Mouse (Mus musculus): ENCODE measurements around the gene Lypd4. TPM values are rescaled to one million over a fixed set of nuclear protein-coding genes. Genes with fewer than 3 reads are reported as not detected.
"Not testable (repeated sequence)": the region's sequence is repeated elsewhere in the genome, so short reads cannot be mapped to it uniquely, and the experiment has no call there.

Gene Lypd4
- polyA plus RNA-seq, 1 experiment from 2014 or later: not detected

- H3K9ac ChIP-seq: no peak overlapping the region
- no peaks in the 10 kb centered on the region for H3K36me3 ChIP-seq
- no peaks in the 10 kb centered on the region for H3K27me3 ChIP-seq
- WGBS: 76% methylated on average over 6 of the region's 6 CpGs
- no peak overlapping the region for H3K4me3 ChIP-seq
- H3K9me3 ChIP-seq: no peaks in the 10 kb centered on the region
- no peak overlapping the region for H3K4me2 ChIP-seq
- ATAC-seq (ENCODE audit: low read depth): no peak
- no peak overlapping the region for H3K27ac ChIP-seq (replicated peaks)
- peaks cover 36% of the 10 kb centered on the region for H3K4me1 ChIP-seq (replicated peaks)
Measured at GRCm38 (mm10) chr7:24901114-24901513, 31.4 kb upstream of the Lypd4 start.

- Histone ChIP-seq H3K4me1 (replicated peaks) (peaks cover 10% of the 10 kb centered on the region; the same call in 1 of the 2 replicates), H3K27me3 (no peaks in the 10 kb centered on the region), H3K4me2 (no peak overlapping the region), H3K9ac (no peak overlapping the region), H3K4me3 (no peak overlapping the region), H3K36me3 (no peaks in the 10 kb centered on the region), H3K9me3 (no peaks in the 10 kb centered on the region), H3K27ac (replicated peaks) (no peak overlapping the region)
- ATAC-seq (ENCODE audit: low read depth): no peak
- WGBS: 74% methylated on average over 5 of the region's 5 CpGs
Measured at GRCm38 (mm10) chr7:24897959-24898358, 28.2 kb upstream of the Lypd4 start.

GRCm38 (mm10) chr7:24897224-24897623, 27.5 kb upstream of the Lypd4 start, which contains the start of gene Cd79a:
Cd79a (plus strand) TSS chr7:24897381.
- H3K36me3 ChIP-seq: no peaks in the 10 kb centered on the region
- 78% methylated on average over 12 of the region's 12 CpGs for WGBS
- no peak within 1 kb of the TSS for H3K9ac ChIP-seq
- H3K27ac ChIP-seq (replicated peaks): no peak within 1 kb of the TSS
- no peaks in the 10 kb centered on the region for H3K9me3 ChIP-seq
- no peak for ATAC-seq (ENCODE audit: low read depth)
- H3K4me2 ChIP-seq: no peak within 1 kb of the TSS
- H3K27me3 ChIP-seq: no peaks in the 10 kb centered on the region
- peaks cover 5% of the 10 kb centered on the region; the same call in 1 of the 2 replicates for H3K4me1 ChIP-seq (replicated peaks)
- no peak within 1 kb of the TSS for H3K4me3 ChIP-seq

GRCm38 (mm10) chr7:24896269-24896668, 26.5 kb upstream of the Lypd4 start:
- WGBS: 73% methylated on average over 8 of the region's 8 CpGs
- Histone ChIP-seq H3K4me3 (no peak overlapping the region), H3K4me1 (replicated peaks) (no peaks in the 10 kb centered on the region), H3K27me3 (no peaks in the 10 kb centered on the region), H3K9ac (no peak overlapping the region), H3K9me3 (no peaks in the 10 kb centered on the region), H3K27ac (replicated peaks) (no peak overlapping the region), H3K36me3 (peaks cover 1% of the 10 kb centered on the region), H3K4me2 (no peak overlapping the region)
- ATAC-seq (ENCODE audit: low read depth): no peak

GRCm38 (mm10) chr7:24895749-24896148, 26.0 kb upstream of the Lypd4 start:
- H3K36me3 ChIP-seq; H3K9ac ChIP-seq; H3K4me3 ChIP-seq; H3K4me1 ChIP-seq (replicated peaks); H3K27ac ChIP-seq (replicated peaks); H3K9me3 ChIP-seq; H3K4me2 ChIP-seq; H3K27me3 ChIP-seq; ATAC-seq (ENCODE audit: low read depth): not testable (repeated sequence)
- 98% methylated on average over 2 of the region's 2 CpGs for WGBS

- peaks cover 8% of the 10 kb centered on the region for H3K4me1 ChIP-seq (replicated peaks)
- WGBS: 75% methylated on average over 2 of the region's 2 CpGs
Measured at GRCm38 (mm10) chr7:24892125-24892583, 22.4 kb upstream of the Lypd4 start.

GRCm38 (mm10) chr7:24891241-24892124, 21.7 kb upstream of the Lypd4 start:
- Histone ChIP-seq H3K27me3 (no peaks in the 10 kb centered on the region), H3K4me1 (replicated peaks) (peaks cover 15% of the 10 kb centered on the region), H3K9me3 (no peaks in the 10 kb centered on the region), H3K27ac (replicated peaks) (no peak overlapping the region), H3K9ac (no peak overlapping the region), H3K36me3 (peaks cover 49% of the 10 kb centered on the region), H3K4me2 (no peak overlapping the region), H3K4me3 (no peak overlapping the region)
- ATAC-seq (ENCODE audit: low read depth): no peak
- 75% methylated on average over 3 of the region's 3 CpGs for WGBS

More at GRCm38 (mm10) chr7:24892125-24892583, 22.4 kb upstream of the Lypd4 start:
- Histone ChIP-seq H3K9me3 (no peaks in the 10 kb centered on the region), H3K4me3 (no peak overlapping the region), H3K36me3 (peaks cover 42% of the 10 kb centered on the region), H3K27me3 (no peaks in the 10 kb centered on the region), H3K27ac (replicated peaks) (no peak overlapping the region), H3K9ac (no peak overlapping the region), H3K4me2 (no peak overlapping the region)
- ATAC-seq (ENCODE audit: low read depth): no peak

- 0 out of 2 replicates have a peak overlapping the region, but pooled peaks have one; percentile 14 for H3K27ac ChIP-seq (replicated peaks)
- H3K36me3 ChIP-seq: peaks cover 57% of the 10 kb centered on the region
- 28% methylated on average over 10 of the region's 10 CpGs for WGBS
Measured at GRCm38 (mm10) chr7:24890281-24891216, 20.8 kb upstream of the Lypd4 start.

GRCm38 (mm10) chr7:24889431-24890220, 19.9 kb upstream of the Lypd4 start:
- 0 out of 2 replicates have a peak overlapping the region, but pooled peaks have one; percentile 14 for H3K27ac ChIP-seq (replicated peaks)
- peaks cover 57% of the 10 kb centered on the region for H3K36me3 ChIP-seq
- no peaks in the 10 kb centered on the region for H3K27me3 ChIP-seq
- 0 out of 2 replicates have a peak overlapping the region, but pooled peaks have one; percentile 8 for H3K9ac ChIP-seq
- no peak overlapping the region for H3K4me3 ChIP-seq
- H3K4me2 ChIP-seq: no peak overlapping the region
- 84% methylated on average over 6 of the region's 6 CpGs for WGBS
- no peak for ATAC-seq (ENCODE audit: low read depth)
- peaks cover 30% of the 10 kb centered on the region for H3K4me1 ChIP-seq (replicated peaks)
- H3K9me3 ChIP-seq: no peaks in the 10 kb centered on the region

More at GRCm38 (mm10) chr7:24890281-24891216, 20.8 kb upstream of the Lypd4 start:
- Histone ChIP-seq H3K4me1 (replicated peaks) (peaks cover 24% of the 10 kb centered on the region), H3K9ac (no peak overlapping the region), H3K4me3 (no peak overlapping the region), H3K27me3 (no peaks in the 10 kb centered on the region), H3K9me3 (no peaks in the 10 kb centered on the region), H3K4me2 (no peak overlapping the region)
- peak; percentile 51 for ATAC-seq (ENCODE audit: low read depth)

GRCm38 (mm10) chr7:24887096-24887495, 17.4 kb upstream of the Lypd4 start:
- no peak overlapping the region for H3K4me2 ChIP-seq
- H3K27ac ChIP-seq (replicated peaks): no peak overlapping the region
- no peaks in the 10 kb centered on the region for H3K9me3 ChIP-seq
- peaks cover 30% of the 10 kb centered on the region for H3K4me1 ChIP-seq (replicated peaks)
- ATAC-seq (ENCODE audit: low read depth): no peak
- peaks cover 57% of the 10 kb centered on the region for H3K36me3 ChIP-seq
- WGBS: 70% methylated on average over 4 of the region's 4 CpGs
- H3K9ac ChIP-seq: peak overlapping the region; percentile 97
- no peak overlapping the region for H3K4me3 ChIP-seq
- H3K27me3 ChIP-seq: no peaks in the 10 kb centered on the region

- H3K9me3 ChIP-seq: no peaks in the 10 kb centered on the region
- WGBS: 72% methylated on average over 4 of the region's 4 CpGs
- peaks cover 56% of the 10 kb centered on the region for H3K36me3 ChIP-seq
- peaks cover 30% of the 10 kb centered on the region for H3K4me1 ChIP-seq (replicated peaks)
- H3K27ac ChIP-seq (replicated peaks): no peak overlapping the region
- peak overlapping the region; percentile 81 for H3K4me2 ChIP-seq
- ATAC-seq (ENCODE audit: low read depth): no peak
- H3K4me3 ChIP-seq: peak overlapping the region; percentile 83
- peak overlapping the region; percentile 97 for H3K9ac ChIP-seq
- H3K27me3 ChIP-seq: no peaks in the 10 kb centered on the region
Measured at GRCm38 (mm10) chr7:24886308-24886633, 16.5 kb upstream of the Lypd4 start.

Data from neural tube, embryonic 13.5 days (tissue).